16 mouse cellular contexts compared by ENCODE assay signal in the genomic region with DNA sequence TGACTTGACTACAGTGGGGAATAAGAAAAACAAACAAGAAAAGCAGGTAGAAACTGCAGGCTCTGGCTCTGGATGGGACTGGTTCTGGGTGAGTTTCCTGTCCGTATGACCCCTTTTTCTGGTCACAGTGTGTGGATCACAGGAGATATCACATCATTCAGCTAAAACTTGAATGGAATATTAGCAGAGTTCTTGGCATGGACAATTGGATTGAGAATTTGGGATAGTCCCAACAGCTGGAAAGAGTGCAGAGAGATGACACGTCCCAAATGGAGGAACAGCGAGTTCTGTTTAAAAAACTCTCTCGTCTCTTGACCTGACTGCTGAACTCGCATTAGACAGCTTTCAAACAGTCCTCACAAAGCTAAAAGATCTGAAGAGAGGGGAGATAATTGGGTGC.
A peak's percentile ranks its signal among the peaks of the same experiment; 100 is the strongest.
DNase-seq lines count a peak whose midpoint lies in the region; ATAC-seq and TF ChIP-seq lines count a peak whose summit lies in the region.
"Had no signal": no experiment of that assay in that cellular context is flagged by ENCODE, and none has a peak within 500 bp of the region (broad histone marks: within the 10 kb centered on the region; RNA-seq: fewer than 3 reads in every experiment).

No protein-coding gene starts in this region.

- no peaks in the 10 kb centered on the region for H3K4me1 ChIP-seq in liver, adult 2 months (ENCODE audit: control insufficient read depth, insufficient read depth, low read length)
- H3K4me1 ChIP-seq in liver, embryonic 12.5 days = no peaks in the 10 kb centered on the region
- no peaks in the 10 kb centered on the region for H3K4me1 ChIP-seq in midbrain, embryonic 10.5 days
- H3K4me1 ChIP-seq: embryonic facial prominence, embryonic 13.5 days; hindbrain, embryonic 13.5 days; neural tube, embryonic 12.5 days had no signal

- H3K9me3 ChIP-seq in liver, embryonic 12.5 days (replicated peaks) = no peaks in the 10 kb centered on the region
- no peaks in the 10 kb centered on the region; the same call in 1 of the 2 replicates for H3K9me3 ChIP-seq in midbrain, embryonic 10.5 days (replicated peaks)

- no peaks in the 10 kb centered on the region for H3K27me3 ChIP-seq in liver, adult 2 months (ENCODE audit: control insufficient read depth, insufficient read depth, low read length)
- H3K27me3 ChIP-seq in liver, embryonic 12.5 days (replicated peaks) = no peaks in the 10 kb centered on the region
- H3K27me3 ChIP-seq in midbrain, embryonic 10.5 days (ENCODE audit: low read depth, poor library complexity, severe bottlenecking) = no peaks in the 10 kb centered on the region
- H3K27me3 ChIP-seq: embryonic facial prominence, embryonic 13.5 days; hindbrain, embryonic 13.5 days; neural tube, embryonic 12.5 days had no signal

- no peaks in the 10 kb centered on the region for H3K36me3 ChIP-seq in liver, adult 2 months (ENCODE audit: control insufficient read depth, insufficient read depth, low read length)
- H3K36me3 ChIP-seq in liver, embryonic 12.5 days = no peaks in the 10 kb centered on the region
- no peaks in the 10 kb centered on the region for H3K36me3 ChIP-seq in midbrain, embryonic 10.5 days
- H3K36me3 ChIP-seq: embryonic facial prominence, embryonic 13.5 days; hindbrain, embryonic 13.5 days; neural tube, embryonic 12.5 days had no signal

- no peak for TF ChIP-seq CTCF in liver, adult 2 months (IDR thresholded peaks at IDR 0.05; ENCODE audit: low read depth, low read length)

- no peak overlapping the region for H3K4me2 ChIP-seq in liver, embryonic 12.5 days
- H3K4me2 ChIP-seq: embryonic facial prominence, embryonic 13.5 days; hindbrain, embryonic 13.5 days; neural tube, embryonic 12.5 days had no signal

- no peaks in the 10 kb centered on the region for H3K79me2 ChIP-seq in liver, adult 2 months (ENCODE audit: control insufficient read depth, insufficient read depth, low read length)

- H3K27ac ChIP-seq in liver, adult 2 months (replicated peaks; ENCODE audit: insufficient read depth, low read depth, low read length) = no peak overlapping the region
- H3K27ac ChIP-seq in liver, embryonic 12.5 days = no peak overlapping the region
- H3K27ac ChIP-seq in midbrain, embryonic 10.5 days (replicated peaks) = no peak overlapping the region
- H3K27ac ChIP-seq: embryonic facial prominence, embryonic 13.5 days; hindbrain, embryonic 13.5 days; neural tube, embryonic 12.5 days had no signal

- intact Hi-C loops in heart, postnatal 25 days (cut with DNase I) = no loop called here

- ATAC-seq in liver, embryonic 12.5 days = no peak

- peak; percentile 76 for DNase-seq in gastrocnemius, adult 18-20 months (ENCODE audit: low spot score)
- DNase-seq in gastrocnemius, adult 8-10 months (ENCODE audit: low spot score in 2 of 2) = no peak
- DNase-seq in liver, adult 2 months (ENCODE audit: extremely low read depth, low read depth, low spot score) = peak; percentile 55
- DNase-seq in heart, postnatal 25 days (ENCODE audit: low spot score) = peak; percentile 20
- DNase-seq in lung, postnatal 25 days (ENCODE audit: low spot score) = peak; percentile 71
- no peak for DNase-seq in midbrain, embryonic 10.5 days (ENCODE audit: low spot score)
- no peak for DNase-seq in cerebellum, adult 9-10 months
- DNase-seq: adrenal gland, adult 8-10 months; cerebellum, adult 18-20 months; kidney, adult 11 months; liver; right cerebral cortex, postnatal 4 days had no signal

- H3K4me3 ChIP-seq in liver, adult 2 months (ENCODE audit: insufficient read depth, low read depth, low read length) = no peak overlapping the region
- H3K4me3 ChIP-seq in liver, embryonic 12.5 days = no peak overlapping the region
- no peak overlapping the region for H3K4me3 ChIP-seq in midbrain, embryonic 10.5 days
- H3K4me3 ChIP-seq: embryonic facial prominence, embryonic 13.5 days; hindbrain, embryonic 13.5 days; neural tube, embryonic 12.5 days had no signal

- WGBS in liver, adult 2 months = 79% methylated on average over 5 of the region's 5 CpGs
- WGBS in liver, embryonic 12.5 days (ENCODE audit: insufficient replicate concordance) = 60% methylated on average over 5 of the region's 5 CpGs
- 90% methylated on average over 5 of the region's 5 CpGs for WGBS in midbrain, embryonic 10.5 days

- no peak overlapping the region for H3K9ac ChIP-seq in liver, adult 2 months (ENCODE audit: low read depth, low read length)
- no peak overlapping the region for H3K9ac ChIP-seq in liver, embryonic 12.5 days
- H3K9ac ChIP-seq: embryonic facial prominence, embryonic 13.5 days; hindbrain, embryonic 13.5 days; neural tube, embryonic 12.5 days had no signal

- no peak for TF ChIP-seq POLR2A in liver, adult 2 months (IDR thresholded peaks at IDR 0.05; ENCODE audit: extremely low read depth, insufficient read depth, low read length)

Comparison
In these comparisons a context has a peak if more than half of its experiments do, and no peak if none do; other contexts are left out.
1. DNase-seq: peak in gastrocnemius, adult 18-20 months (single experiment), liver, adult 2 months (single experiment), heart, postnatal 25 days (single experiment) and lung, postnatal 25 days (single experiment); none in gastrocnemius, adult 8-10 months (0 of 2), midbrain, embryonic 10.5 days (single experiment) and cerebellum, adult 9-10 months (single experiment).